Mouse (Mus musculus): ENCODE results near the gene 1810024B03Rik.
"Not testable (repeated sequence)": the region's sequence is repeated elsewhere in the genome, so short reads cannot be mapped to it uniquely, and the experiment has no call there.

The 1810024B03Rik gene

DNA sequence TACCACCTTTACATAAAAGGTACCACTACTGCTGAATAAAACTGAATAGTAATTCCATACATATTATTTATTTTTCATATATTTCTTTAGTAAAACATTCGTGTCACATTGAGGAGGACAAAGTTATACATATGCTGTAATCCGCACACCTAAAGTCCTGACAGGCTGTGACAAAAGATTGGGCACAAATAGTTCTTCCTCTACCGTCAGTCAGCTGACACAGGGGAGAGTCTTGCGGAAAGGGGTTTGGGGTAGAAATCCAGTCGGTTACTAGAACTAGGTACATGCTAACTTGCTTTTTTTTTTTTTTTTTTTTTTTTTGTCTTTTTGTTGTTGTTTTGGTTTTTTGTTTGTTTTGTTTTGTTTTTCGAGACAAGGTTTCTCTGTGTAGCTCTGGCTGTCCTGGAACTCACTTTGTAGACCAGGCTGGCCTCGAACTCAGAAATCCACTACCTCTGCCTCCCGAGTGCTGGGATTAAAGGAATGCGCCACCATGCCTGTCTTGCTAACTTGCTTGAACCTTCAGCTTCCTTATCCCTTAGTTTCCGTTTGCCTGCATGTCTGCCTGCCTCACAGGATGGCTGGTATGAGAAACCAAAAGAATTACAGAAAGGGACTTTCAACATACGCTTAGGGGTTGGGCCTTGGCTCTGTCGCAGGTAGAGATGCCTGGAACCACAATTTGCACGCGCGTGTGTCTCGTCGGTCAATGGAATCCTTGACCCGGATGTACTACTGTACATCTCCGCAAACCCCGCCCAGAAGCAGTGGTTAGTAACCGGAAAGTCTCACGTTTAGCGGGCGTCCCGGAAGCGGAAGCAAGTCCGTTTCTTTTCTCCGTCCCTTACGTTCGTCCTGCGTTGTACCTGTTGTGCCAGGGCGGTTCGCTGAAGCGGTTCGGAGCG is at the start of gene 1810024B03Rik, which contains the start of gene Snrnp200:
Gene 1810024B03Rik, minus strand, starts transcription at position 734 of the 905 bp plus-strand sequence.
Gene Snrnp200, plus strand, starts transcription at position 840 of the 905 bp plus-strand sequence.
- DNase-seq (ENCODE audit: low read depth, low spot score), result peak; percentile 91

GRCm38 (mm10) chr2:127255294-127255693 is 47.2 kb upstream of the 1810024B03Rik start:
- no peak for DNase-seq (ENCODE audit: low read depth, low spot score)

DNA sequence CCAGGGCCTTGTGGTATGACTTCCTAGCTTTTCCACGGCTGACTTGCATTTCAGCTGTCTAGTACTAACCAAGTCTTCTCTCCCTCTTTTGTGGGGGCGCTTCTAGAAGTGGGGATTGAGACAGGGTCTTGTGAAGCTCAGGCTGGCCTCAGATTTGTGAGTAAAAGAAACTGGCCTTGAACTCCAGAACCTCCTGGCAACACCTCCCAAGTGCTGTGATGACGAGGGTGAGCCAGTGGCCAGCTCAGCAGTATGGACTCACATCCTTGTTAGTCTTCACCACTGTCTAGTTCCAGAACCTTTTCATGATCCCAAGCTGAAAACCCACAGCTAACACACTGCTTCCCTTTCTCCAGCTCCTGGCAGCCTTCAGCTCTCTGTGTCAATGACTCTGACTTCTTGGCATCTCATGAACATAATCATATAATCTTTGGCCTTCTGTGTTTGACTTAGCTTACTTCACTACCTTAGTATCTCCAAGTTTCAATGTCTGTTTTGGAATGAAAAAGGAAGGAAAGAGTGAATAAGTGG is 46.6 kb upstream of the 1810024B03Rik start:
- no peak for DNase-seq (ENCODE audit: low read depth, low spot score)

DNA sequence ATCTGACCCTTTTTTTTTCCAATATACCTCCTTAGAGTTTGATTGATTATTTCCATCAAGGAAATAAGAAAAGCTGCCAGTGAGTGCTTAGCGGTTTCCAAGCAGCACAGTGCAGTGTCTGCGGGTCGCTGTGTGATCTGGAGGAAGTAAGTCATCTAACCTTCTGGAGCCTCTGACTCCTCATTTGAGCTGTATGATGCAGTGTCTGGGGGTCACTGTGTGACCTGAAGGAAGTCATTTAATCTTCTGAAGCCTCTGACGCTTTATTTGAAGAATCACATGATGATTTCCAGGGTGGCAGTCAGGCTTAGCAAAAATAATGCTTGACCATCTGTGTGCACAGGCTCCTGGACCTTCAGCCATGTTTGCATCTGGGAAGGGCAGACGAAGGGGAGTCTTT is 44.7 kb upstream of the 1810024B03Rik start:
- DNase-seq (ENCODE audit: low read depth, low spot score), result no peak

GRCm38 (mm10) chr2:127251880-127252527 is 43.9 kb upstream of the 1810024B03Rik start:
- no peak for DNase-seq (ENCODE audit: low read depth, low spot score)

DNA sequence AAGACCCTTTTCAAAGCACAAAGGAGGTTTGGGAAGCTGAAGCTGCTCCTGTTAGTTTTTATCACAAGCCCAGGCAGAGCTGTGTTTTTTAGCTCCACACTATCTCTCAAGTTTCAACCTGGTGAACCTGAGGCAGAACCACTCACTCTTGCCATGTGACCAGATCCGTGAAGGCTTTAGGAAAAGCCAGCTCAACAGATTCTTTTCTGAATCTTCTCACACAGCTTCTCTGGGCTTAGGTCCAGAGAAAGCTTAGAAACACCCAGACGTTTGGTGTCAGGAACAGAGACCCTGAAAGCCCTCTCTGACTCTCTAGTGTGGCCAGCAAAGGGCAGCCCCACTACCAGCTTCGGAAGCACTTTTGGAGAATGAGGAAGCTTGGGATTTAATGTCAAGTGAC is 43.4 kb upstream of the 1810024B03Rik start:
- no peak for DNase-seq (ENCODE audit: low read depth, low spot score)

DNA sequence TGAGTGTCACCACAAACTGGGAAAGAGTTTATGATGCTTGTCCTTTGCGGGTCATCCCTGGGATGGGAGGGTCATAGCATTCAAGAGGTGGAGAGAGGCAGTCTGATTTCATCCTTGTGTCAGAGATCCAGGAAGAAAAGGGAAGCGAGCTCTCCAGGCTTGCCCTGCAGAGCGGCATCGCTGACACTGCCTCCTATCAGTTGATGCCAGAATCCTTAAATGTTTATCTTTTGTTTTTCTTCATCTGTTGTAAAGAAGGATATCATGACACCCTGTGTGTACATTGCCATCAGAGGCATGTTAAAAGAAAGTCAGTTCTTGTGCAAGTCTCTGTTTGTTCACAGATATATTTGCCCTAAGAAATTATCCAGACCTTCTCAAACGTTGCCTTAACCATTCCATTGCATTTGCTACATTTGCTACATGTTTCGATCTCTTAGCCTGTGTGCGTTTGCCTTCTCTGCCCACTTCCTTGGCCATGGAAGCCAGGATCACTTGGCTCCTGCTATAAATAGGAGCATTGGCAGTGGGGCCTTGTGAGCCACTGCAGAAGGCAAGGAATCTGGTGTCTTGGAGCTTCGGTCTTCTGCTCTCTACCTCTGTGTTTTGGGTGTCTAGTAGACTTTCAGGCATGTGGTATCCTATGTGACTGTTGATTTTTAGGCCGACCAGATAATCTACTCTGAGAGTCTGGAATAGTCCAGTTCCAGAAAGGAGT is 42.4 kb upstream of the 1810024B03Rik start:
- no peak for DNase-seq (ENCODE audit: low read depth, low spot score)

DNA sequence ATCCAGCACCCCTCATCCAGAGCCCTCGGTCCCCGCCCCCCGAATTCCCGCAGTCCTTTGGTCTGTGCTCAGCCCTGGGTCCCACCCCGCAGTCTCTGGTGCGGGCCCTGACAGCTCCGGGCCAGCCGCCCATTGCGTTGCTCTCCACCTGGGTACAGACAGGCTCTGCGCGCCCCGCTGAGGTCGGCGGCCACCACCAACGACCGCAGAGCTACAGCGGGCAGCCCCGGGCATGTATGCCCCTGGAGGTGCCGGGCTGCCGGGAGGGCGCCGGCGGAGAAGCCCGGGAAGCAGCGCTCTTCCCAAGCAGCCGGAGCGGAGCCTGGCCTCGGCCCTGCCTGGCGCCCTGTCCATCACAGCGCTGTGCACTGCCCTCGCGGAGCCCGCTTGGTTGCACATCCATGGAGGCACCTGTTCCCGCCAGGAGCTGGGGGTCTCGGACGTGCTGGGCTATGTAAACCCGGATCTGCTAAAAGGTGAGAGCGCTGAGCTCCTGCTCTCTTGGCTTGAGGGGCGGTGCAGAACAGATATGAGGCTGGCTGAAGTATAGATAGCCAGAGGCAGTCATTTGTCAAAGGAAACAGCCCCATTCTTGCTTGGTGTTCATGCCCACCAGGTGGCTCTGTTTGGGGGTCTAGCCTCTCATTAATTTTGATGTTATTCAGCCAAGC is 40.4 kb upstream of the 1810024B03Rik start:
- DNase-seq (ENCODE audit: low read depth, low spot score), result no peak

DNA sequence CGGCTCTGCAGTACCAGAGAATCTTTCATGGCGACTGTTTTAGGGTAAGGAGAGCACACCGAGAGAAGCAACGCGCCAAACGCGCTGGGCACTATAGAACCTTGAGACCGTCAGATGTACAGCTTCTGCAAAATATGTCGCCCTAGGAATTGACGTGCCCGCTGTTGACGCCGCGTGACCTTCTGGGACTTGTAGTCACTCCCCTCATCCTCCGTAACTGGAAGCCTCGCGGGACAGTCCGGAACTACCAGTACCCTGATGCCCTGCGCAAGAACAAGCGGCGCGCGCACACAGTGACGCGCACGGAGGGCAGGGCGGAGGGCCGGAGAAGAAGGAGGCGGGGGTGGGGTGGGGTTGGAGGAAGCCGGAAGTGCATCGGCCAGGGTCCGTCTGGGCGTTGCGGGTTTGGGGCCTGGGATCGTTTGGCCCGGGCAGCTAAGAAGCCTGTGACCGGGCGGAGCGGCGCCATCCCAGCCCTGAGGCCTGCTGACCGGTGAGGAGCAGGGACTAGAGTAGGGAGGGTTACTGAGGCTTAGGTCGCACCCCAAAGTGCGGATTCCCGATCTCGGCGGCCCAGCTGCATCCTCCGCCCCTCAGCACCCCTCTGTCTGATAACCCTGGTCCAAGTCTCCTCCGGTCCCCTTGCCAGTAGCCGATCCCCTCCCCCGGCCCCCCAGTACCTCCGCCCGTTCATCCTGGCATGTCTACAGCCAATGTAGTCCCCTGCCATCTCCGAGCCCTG is 39.7 kb upstream of the 1810024B03Rik start, which contains the start of the genes Ciao1 and Tmem127:
Gene Ciao1, minus strand, starts transcription at position 225 of the 742 bp plus-strand sequence.
Gene Tmem127, plus strand, starts transcription at position 317 of the 742 bp plus-strand sequence.
- peak; percentile 97 for DNase-seq (ENCODE audit: low read depth, low spot score)

GRCm38 (mm10) chr2:127240065-127240464 is 32.0 kb upstream of the 1810024B03Rik start:
- DNase-seq (ENCODE audit: low read depth, low spot score), result no peak

DNA sequence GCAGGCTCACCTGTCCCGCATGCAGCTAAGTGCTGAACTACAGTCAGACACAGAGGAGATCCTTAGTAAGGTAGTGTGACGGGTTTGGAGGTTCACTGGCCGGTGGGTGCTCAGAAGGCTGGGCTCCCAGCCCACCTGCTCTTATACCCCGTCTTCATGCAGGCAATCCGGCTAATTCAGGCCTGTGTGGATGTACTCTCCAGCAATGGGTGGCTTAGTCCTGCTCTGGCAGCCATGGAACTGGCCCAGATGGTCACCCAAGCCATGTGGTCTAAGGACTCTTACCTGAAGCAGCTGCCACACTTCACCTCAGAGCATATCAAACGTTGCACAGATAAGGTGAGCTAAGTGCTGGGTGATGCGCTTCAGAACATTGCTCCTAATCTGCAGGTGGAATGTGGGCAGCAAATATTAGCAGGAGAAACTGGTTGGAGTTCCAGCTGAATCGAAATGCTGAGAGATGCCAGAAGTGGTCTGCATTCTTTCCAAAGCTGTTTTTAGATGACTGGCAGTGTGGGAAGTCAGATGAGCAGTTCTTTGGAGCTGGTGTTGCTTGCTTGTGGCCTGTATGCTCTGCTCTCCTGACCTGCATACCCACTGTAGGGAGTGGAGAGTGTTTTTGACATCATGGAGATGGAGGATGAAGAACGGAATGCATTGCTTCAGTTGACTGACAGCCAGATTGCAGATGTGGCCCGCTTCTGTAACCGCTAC is 30.0 kb upstream of the 1810024B03Rik start:
- DNase-seq (ENCODE audit: low read depth, low spot score), result no peak

DNA sequence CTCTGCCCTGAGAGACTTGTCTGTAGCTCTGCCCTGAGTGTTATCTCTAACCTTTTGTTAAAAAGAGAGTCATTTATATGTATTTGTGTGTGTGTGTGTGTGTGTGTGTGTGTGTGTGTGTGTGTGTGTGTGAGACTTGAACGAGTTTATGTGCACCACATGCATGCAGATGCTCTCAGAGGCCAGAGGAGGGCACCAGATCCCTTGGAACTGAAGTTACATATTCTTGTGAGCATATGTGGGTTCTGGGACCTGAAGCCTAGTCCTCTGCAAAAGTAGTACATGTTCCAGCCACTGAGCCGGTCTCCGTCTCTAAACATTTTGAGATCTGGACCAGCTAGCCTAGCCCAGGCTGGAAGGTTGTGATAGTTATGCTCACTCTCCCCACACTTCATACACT is 17.2 kb upstream of the 1810024B03Rik start:
- DNase-seq (ENCODE audit: low read depth, low spot score), result no peak

DNA sequence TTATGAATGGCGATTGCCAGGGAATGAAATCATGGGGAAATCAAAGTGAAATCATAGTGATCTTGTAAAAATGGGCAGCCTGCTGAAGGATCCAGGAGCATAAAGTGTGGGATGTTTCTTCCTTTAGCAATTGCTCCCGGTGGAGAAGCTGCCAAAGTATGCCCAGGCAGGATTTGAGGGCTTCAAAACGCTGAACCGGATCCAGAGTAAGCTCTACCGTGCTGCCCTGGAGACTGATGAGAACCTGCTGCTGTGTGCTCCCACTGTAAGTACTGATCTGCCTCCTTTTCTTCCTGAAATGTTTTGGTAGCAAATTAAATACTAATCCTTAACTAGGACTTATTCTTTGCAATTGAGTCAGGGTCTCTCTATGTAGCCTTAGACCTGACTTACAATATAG is 9.7 kb upstream of the 1810024B03Rik start:
- no peak for DNase-seq (ENCODE audit: low read depth, low spot score)

DNA sequence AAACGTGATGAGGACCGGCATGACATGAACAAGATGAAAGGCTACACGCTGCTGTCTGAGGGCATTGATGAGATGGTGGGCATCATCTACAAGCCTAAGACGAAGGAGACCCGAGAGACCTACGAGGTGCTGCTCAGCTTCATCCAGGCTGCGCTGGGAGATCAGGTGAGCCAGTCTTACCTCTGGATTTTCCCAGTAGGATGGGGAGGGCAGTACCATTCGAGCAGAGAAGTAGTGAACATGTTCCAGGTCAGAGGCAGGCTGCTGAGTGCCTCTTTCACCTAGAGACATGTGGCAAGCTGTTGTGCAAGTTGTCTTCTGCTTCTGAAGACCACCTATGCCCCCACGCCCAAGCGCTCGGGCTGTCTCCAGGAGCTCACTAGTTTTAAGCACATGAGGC is 2.6 kb upstream of the 1810024B03Rik start:
- no peak for DNase-seq (ENCODE audit: low read depth, low spot score)

- no peak for DNase-seq (ENCODE audit: low read depth, low spot score)
Measured at GRCm38 (mm10) chr2:127208452-127208769, 331 bp upstream of the 1810024B03Rik start.

GRCm38 (mm10) chr2:127206916-127207315 is 1.2 kb downstream of the 1810024B03Rik start:
- no peak for DNase-seq (ENCODE audit: low read depth, low spot score)

GRCm38 (mm10) chr2:127205936-127206335 is 2.1 kb downstream of the 1810024B03Rik start:
- DNase-seq (ENCODE audit: low read depth, low spot score), result not testable (repeated sequence)

DNA sequence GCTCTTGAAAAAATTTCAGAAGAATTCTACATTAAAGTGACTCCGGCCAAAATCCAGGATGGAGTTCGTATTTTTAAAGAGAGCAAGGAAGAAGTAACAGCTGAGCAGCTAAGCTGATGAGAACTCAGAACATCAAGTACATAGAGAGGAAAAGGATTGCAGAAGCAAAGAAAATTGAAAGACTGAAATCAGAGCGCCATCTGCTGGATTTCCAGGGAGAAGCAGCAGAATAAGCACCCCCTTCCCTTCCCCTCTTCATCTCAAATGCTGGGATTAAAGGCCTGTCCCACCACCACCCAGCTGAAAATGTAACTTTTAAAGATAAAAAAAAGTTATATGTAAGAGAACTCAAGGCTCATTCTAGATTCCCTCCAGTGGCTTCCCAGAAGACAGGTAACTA is 3.1 kb downstream of the 1810024B03Rik start:
- peak; percentile 18 for DNase-seq (ENCODE audit: low read depth, low spot score)

GRCm38 (mm10) chr2:127189574-127189973 is 18.5 kb downstream of the 1810024B03Rik start:
- DNase-seq (ENCODE audit: low read depth, low spot score), result no peak
